In genomic region chr13:75992169-75993028, GRCm38 (mm10) we compare ENCODE assay signal across 10 mouse cellular contexts. TPM values are rescaled to one million over a fixed set of nuclear protein-coding genes. Genes with fewer than 3 reads are reported as not detected.
DNase-seq lines count a peak whose midpoint lies in the region; ATAC-seq lines count a peak whose summit lies in the region.
"Had no signal": no experiment of that assay in that cellular context is flagged by ENCODE, and none has a peak within 500 bp of the region (broad histone marks: within the 10 kb centered on the region; RNA-seq: fewer than 3 reads in every experiment).

No protein-coding gene starts in this region.

- WGBS in hindbrain, embryonic 12.5 days: 50% methylated on average over 9 of the region's 9 CpGs
- WGBS in limb, embryonic 15.5 days: 15% methylated on average over 9 of the region's 9 CpGs

- H3K4me3 ChIP-seq in hindbrain, embryonic 12.5 days: no peak overlapping the region
- no peak overlapping the region for H3K4me3 ChIP-seq in limb, embryonic 15.5 days
- H3K4me3 ChIP-seq: heart, embryonic 13.5 days; stomach, embryonic 15.5 days had no signal

- 0 out of 2 replicates have a peak, but pooled peaks cover 3% of the 10 kb centered on the region for H3K4me1 ChIP-seq in hindbrain, embryonic 12.5 days
- peaks cover 6% of the 10 kb centered on the region; the same call in 1 of the 2 replicates for H3K4me1 ChIP-seq in limb, embryonic 15.5 days
- H3K4me1 ChIP-seq: stomach, embryonic 15.5 days had no signal

- H3K36me3 ChIP-seq in hindbrain, embryonic 12.5 days: no peaks in the 10 kb centered on the region
- no peaks in the 10 kb centered on the region for H3K36me3 ChIP-seq in limb, embryonic 15.5 days
- H3K36me3 ChIP-seq: heart, embryonic 13.5 days; stomach, embryonic 15.5 days had no signal

- H3K27me3 ChIP-seq in hindbrain, embryonic 12.5 days: no peaks in the 10 kb centered on the region
- no peaks in the 10 kb centered on the region for H3K27me3 ChIP-seq in limb, embryonic 15.5 days
- H3K27me3 ChIP-seq: heart, embryonic 13.5 days; stomach, embryonic 15.5 days had no signal

- no peak overlapping the region for H3K4me2 ChIP-seq in hindbrain, embryonic 12.5 days (replicated peaks)
- no peak overlapping the region for H3K4me2 ChIP-seq in limb, embryonic 15.5 days
- H3K4me2 ChIP-seq: heart, embryonic 13.5 days; stomach, embryonic 15.5 days had no signal

- H3K9ac ChIP-seq in hindbrain, embryonic 12.5 days: no peak overlapping the region
- H3K9ac ChIP-seq in limb, embryonic 15.5 days: no peak overlapping the region
- H3K9ac ChIP-seq: heart, embryonic 13.5 days; stomach, embryonic 15.5 days had no signal

- ATAC-seq in hindbrain, embryonic 12.5 days (ENCODE audit: low FRiP score): peak; percentile 96
- ATAC-seq in limb, embryonic 15.5 days (ENCODE audit: insufficient number of reproducible peaks, low FRiP score, low TSS enrichment, low read depth): peak; percentile 82; the same call in 1 of the 2 replicates

- H3K9me3 ChIP-seq in hindbrain, embryonic 12.5 days (replicated peaks): 0 out of 2 replicates have a peak, but pooled peaks cover 3% of the 10 kb centered on the region
- H3K9me3 ChIP-seq in limb, embryonic 15.5 days: no peaks in the 10 kb centered on the region
- H3K9me3 ChIP-seq: stomach, embryonic 15.5 days had no signal

- peak overlapping the region; percentile 57; the same call in 1 of the 2 replicates for H3K27ac ChIP-seq in hindbrain, embryonic 12.5 days
- H3K27ac ChIP-seq in limb, embryonic 15.5 days: no peak overlapping the region
- H3K27ac ChIP-seq: heart, embryonic 13.5 days; stomach, embryonic 15.5 days had no signal

- peak; percentile 29 for DNase-seq in embryo, embryonic 10.5 days (ENCODE audit: low spot score)
- no peak for DNase-seq in embryo, embryonic 10 days (ENCODE audit: low spot score)
- DNase-seq in Muller cell, postnatal 12 days (ENCODE audit: inconsistent ontology term): peak; percentile 75
- no peak for DNase-seq in frontal cortex, postnatal 25 days (ENCODE audit: low spot score in 2 of 2)
- DNase-seq in thymus, postnatal 10 days (ENCODE audit: low spot score in 2 of 2): no peak
- no peak for DNase-seq in cerebellum, adult 11 months

RNA-seq across cellular contexts. Expression of gene Spata9, which starts 25.4 kb away (rescaled TPM):
- polyA plus RNA-seq in hindbrain, embryonic 12.5 days (2016; fragmentation: Nextera tagmentation; extraction: Ambion mirVana): 0.98 and 1.4 TPM in 2 replicates
- 0.45 and 0.70 TPM in 2 replicates for polyA plus RNA-seq in limb, embryonic 15.5 days (2015; fragmentation: Nextera tagmentation; extraction: Ambion mirVana)

RNA-seq across cellular contexts. Expression of gene Rfesd, which starts 26.1 kb away (rescaled TPM):
- polyA plus RNA-seq in hindbrain, embryonic 12.5 days (2016; fragmentation: Nextera tagmentation; extraction: Ambion mirVana): 19.7 and 20.4 TPM in 2 replicates
- 20.3 and 22.4 TPM in 2 replicates for polyA plus RNA-seq in limb, embryonic 15.5 days (2015; fragmentation: Nextera tagmentation; extraction: Ambion mirVana)

RNA-seq across cellular contexts. Expression of gene Rhobtb3, which starts 48.7 kb away (rescaled TPM):
- 54.9 and 56.6 TPM in 2 replicates for polyA plus RNA-seq in hindbrain, embryonic 12.5 days (2016; fragmentation: Nextera tagmentation; extraction: Ambion mirVana)
- 27.5 and 33.4 TPM in 2 replicates for polyA plus RNA-seq in limb, embryonic 15.5 days (2015; fragmentation: Nextera tagmentation; extraction: Ambion mirVana)

Comparison
In these comparisons a context has a peak if more than half of its experiments do, and no peak if none do; other contexts are left out.
1. DNase-seq: peak in embryo, embryonic 10.5 days (single experiment) and Muller cell, postnatal 12 days (single experiment); none in embryo, embryonic 10 days (single experiment), frontal cortex, postnatal 25 days (0 of 2), thymus, postnatal 10 days (0 of 2) and cerebellum, adult 11 months (single experiment).